Mouse (Mus musculus): ENCODE measurements around the gene Vax2.

DNA sequence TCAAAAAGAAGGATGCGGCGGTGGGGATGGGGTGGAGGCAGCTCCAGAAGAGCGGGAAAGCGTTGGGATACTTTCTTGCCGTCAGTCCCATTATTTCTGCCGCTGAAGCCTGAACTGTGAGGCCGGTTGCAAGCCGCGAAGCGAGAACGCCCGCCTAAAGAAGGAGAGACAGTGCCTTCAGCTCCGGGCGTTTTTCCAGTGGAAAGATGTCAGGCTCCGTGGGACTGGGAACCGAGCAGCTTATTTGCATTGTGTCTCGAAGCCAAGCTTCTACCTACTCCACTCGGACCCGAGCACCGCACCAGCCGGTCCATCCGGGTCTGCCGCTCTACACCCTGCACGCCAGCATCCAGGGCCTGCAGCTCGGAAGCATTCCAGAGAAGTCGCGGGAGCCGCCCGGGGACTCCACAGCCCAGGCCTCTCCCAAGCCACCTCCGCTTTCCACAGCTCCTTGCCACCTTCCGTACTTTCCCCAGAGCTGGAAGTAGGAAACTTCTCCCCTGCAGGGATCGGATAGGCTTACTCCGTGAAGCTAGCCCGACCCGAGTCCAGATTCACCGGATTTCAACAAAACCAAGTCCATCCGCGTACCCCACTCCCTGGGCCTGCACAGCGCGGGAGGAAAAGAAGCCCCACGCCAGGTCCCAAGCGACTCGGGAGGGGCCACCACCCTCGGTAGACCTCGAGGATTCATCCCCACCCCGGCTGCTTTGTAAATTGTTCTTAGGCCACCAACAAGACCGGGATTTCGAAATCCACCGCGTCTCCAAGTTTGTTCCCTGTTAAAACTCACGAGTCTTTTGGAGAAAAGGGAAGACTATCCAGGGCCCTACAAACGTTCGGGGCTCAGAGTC lies 8.7 kb upstream of the Vax2 start:
- TF ChIP-seq CTCF (IDR thresholded peaks at IDR 0.05; ENCODE audit: borderline replicate concordance, extremely low read depth, insufficient read depth, insufficient read length) = no peak
- TF ChIP-seq POLR2A (IDR thresholded peaks at IDR 0.05; ENCODE audit: borderline replicate concordance, extremely low read depth, insufficient read depth, insufficient read length, poor library complexity, severe bottlenecking) = no peak
